ENCODE assay signal across 17 mouse cellular contexts in genomic region chr5:48277561-48277960, GRCm38 (mm10). TPM values are rescaled to one million over a fixed set of nuclear protein-coding genes. Genes with fewer than 3 reads are reported as not detected.
A peak's percentile ranks its signal among the peaks of the same experiment; 100 is the strongest.
DNase-seq lines count a peak whose midpoint lies in the region; ATAC-seq and TF ChIP-seq lines count a peak whose summit lies in the region.
"Had no signal": no experiment of that assay in that cellular context is flagged by ENCODE, and none has a peak within 500 bp of the region (broad histone marks: within the 10 kb centered on the region; RNA-seq: fewer than 3 reads in every experiment).

No protein-coding gene starts in this region.

- no peaks in the 10 kb centered on the region for H3K9me3 ChIP-seq in hindbrain, embryonic 14.5 days (ENCODE audit: control insufficient read depth, low read length)
- no peaks in the 10 kb centered on the region for H3K9me3 ChIP-seq in hindbrain, embryonic 12.5 days (replicated peaks)
- no peaks in the 10 kb centered on the region for H3K9me3 ChIP-seq in neural tube, embryonic 13.5 days
- H3K9me3 ChIP-seq in neural tube, embryonic 15.5 days (replicated peaks): no peaks in the 10 kb centered on the region
- H3K9me3 ChIP-seq: embryonic facial prominence, embryonic 12.5 days; heart, embryonic 12.5 days; intestine, embryonic 15.5 days had no signal

- H3K4me3 ChIP-seq in hindbrain, embryonic 14.5 days (replicated peaks; ENCODE audit: low read length): no peak overlapping the region
- no peak overlapping the region for H3K4me3 ChIP-seq in hindbrain, embryonic 12.5 days
- H3K4me3 ChIP-seq in neural tube, embryonic 13.5 days: no peak overlapping the region
- H3K4me3 ChIP-seq in neural tube, embryonic 15.5 days (replicated peaks): no peak overlapping the region
- H3K4me3 ChIP-seq: embryonic facial prominence, embryonic 12.5 days; heart, embryonic 12.5 days; intestine, embryonic 15.5 days had no signal

- no peak overlapping the region for H3K4me2 ChIP-seq in hindbrain, embryonic 14.5 days (replicated peaks)
- H3K4me2 ChIP-seq in hindbrain, embryonic 12.5 days (replicated peaks): no peak overlapping the region
- no peak overlapping the region for H3K4me2 ChIP-seq in neural tube, embryonic 13.5 days
- no peak overlapping the region for H3K4me2 ChIP-seq in neural tube, embryonic 15.5 days
- H3K4me2 ChIP-seq: embryonic facial prominence, embryonic 12.5 days; heart, embryonic 12.5 days; intestine, embryonic 15.5 days had no signal

- no peak for TF ChIP-seq CTCF in brain, embryonic 14.5 days (IDR thresholded peaks at IDR 0.05; ENCODE audit: borderline replicate concordance, extremely low read depth, insufficient read depth, insufficient read length)

- no peak overlapping the region for H3K27ac ChIP-seq in hindbrain, embryonic 14.5 days
- no peak overlapping the region for H3K27ac ChIP-seq in hindbrain, embryonic 12.5 days
- no peak overlapping the region for H3K27ac ChIP-seq in neural tube, embryonic 13.5 days (replicated peaks)
- H3K27ac ChIP-seq in neural tube, embryonic 15.5 days (replicated peaks): no peak overlapping the region
- H3K27ac ChIP-seq: embryonic facial prominence, embryonic 12.5 days; intestine, embryonic 15.5 days had no signal

- H3K27me3 ChIP-seq in hindbrain, embryonic 14.5 days (ENCODE audit: control insufficient read depth, insufficient read depth, low read length): no peaks in the 10 kb centered on the region
- no peaks in the 10 kb centered on the region for H3K27me3 ChIP-seq in hindbrain, embryonic 12.5 days
- no peaks in the 10 kb centered on the region for H3K27me3 ChIP-seq in neural tube, embryonic 13.5 days
- H3K27me3 ChIP-seq in neural tube, embryonic 15.5 days (replicated peaks): no peaks in the 10 kb centered on the region
- H3K27me3 ChIP-seq: CH12.LX; embryonic facial prominence, embryonic 12.5 days; heart, embryonic 12.5 days; intestine, embryonic 15.5 days had no signal

- no peak overlapping the region for H3K9ac ChIP-seq in hindbrain, embryonic 14.5 days
- no peak overlapping the region for H3K9ac ChIP-seq in hindbrain, embryonic 12.5 days
- no peak overlapping the region for H3K9ac ChIP-seq in neural tube, embryonic 13.5 days
- H3K9ac ChIP-seq in neural tube, embryonic 15.5 days (replicated peaks): no peak overlapping the region
- H3K9ac ChIP-seq: embryonic facial prominence, embryonic 12.5 days; forebrain, postnatal 0 days; heart, embryonic 12.5 days; intestine, embryonic 15.5 days had no signal

- 63% methylated on average over 4 of the region's 4 CpGs for WGBS in hindbrain, embryonic 14.5 days
- WGBS in hindbrain, embryonic 12.5 days: 84% methylated on average over 4 of the region's 4 CpGs
- 55% methylated on average over 4 of the region's 4 CpGs for WGBS in neural tube, embryonic 13.5 days
- 51% methylated on average over 4 of the region's 4 CpGs for WGBS in neural tube, embryonic 15.5 days

- TF ChIP-seq POLR2A in brain, embryonic 14.5 days (IDR thresholded peaks at IDR 0.05; ENCODE audit: borderline replicate concordance, extremely low read depth, insufficient read depth, insufficient read length, poor library complexity, severe bottlenecking): no peak

- no peaks in the 10 kb centered on the region for H3K4me1 ChIP-seq in hindbrain, embryonic 14.5 days (replicated peaks; ENCODE audit: control insufficient read depth, insufficient read depth, low read length)
- no peaks in the 10 kb centered on the region for H3K4me1 ChIP-seq in hindbrain, embryonic 12.5 days
- H3K4me1 ChIP-seq in neural tube, embryonic 13.5 days (replicated peaks): no peaks in the 10 kb centered on the region; the same call in 1 of the 2 replicates
- no peaks in the 10 kb centered on the region for H3K4me1 ChIP-seq in neural tube, embryonic 15.5 days
- H3K4me1 ChIP-seq: embryonic facial prominence, embryonic 12.5 days; heart, embryonic 12.5 days; intestine, embryonic 15.5 days had no signal

- peaks cover 12% of the 10 kb centered on the region; the same call in 1 of the 2 replicates for H3K36me3 ChIP-seq in hindbrain, embryonic 14.5 days (replicated peaks; ENCODE audit: control insufficient read depth, insufficient read depth)
- no peaks in the 10 kb centered on the region for H3K36me3 ChIP-seq in hindbrain, embryonic 12.5 days
- 0 out of 2 replicates have a peak, but pooled peaks cover 8% of the 10 kb centered on the region for H3K36me3 ChIP-seq in neural tube, embryonic 13.5 days
- H3K36me3 ChIP-seq in neural tube, embryonic 15.5 days: 0 out of 2 replicates have a peak, but pooled peaks cover 3% of the 10 kb centered on the region
- H3K36me3 ChIP-seq: embryonic facial prominence, embryonic 12.5 days; intestine, embryonic 15.5 days had no signal

- no peak for DNase-seq in hindbrain, embryonic 14.5 days (ENCODE audit: low spot score)
- peak; percentile 25 for DNase-seq in brain, embryonic 14.5 days (ENCODE audit: low read depth)
- DNase-seq in gastrocnemius, postnatal 14 days: no peak
- DNase-seq: adrenal gland, postnatal 14 days; cerebellum, adult 8-10 months; cerebellum, postnatal 14 days; forebrain, postnatal 0 days; gastrocnemius, postnatal 25 days had no signal

- intact Hi-C loops in gastrocnemius, postnatal 14 days (cut with DNase I; ENCODE audit: low total_unique reads): no loop called here

- ATAC-seq in hindbrain, embryonic 14.5 days (ENCODE audit: low FRiP score): peak; percentile 59; the same call in 1 of the 2 replicates
- ATAC-seq in hindbrain, embryonic 12.5 days (ENCODE audit: low FRiP score): no peak
- ATAC-seq in neural tube, embryonic 13.5 days (ENCODE audit: low read depth): 0 out of 2 replicates have a peak, but pooled peaks have one; percentile 16
- no peak for ATAC-seq in neural tube, embryonic 15.5 days (ENCODE audit: low FRiP score)
- ATAC-seq: activated CD4-positive, CD25-positive, alpha-beta regulatory T cell, adult 4 months; forebrain, postnatal 0 days; intestine, embryonic 15.5 days; Patski had no signal

RNA-seq across cellular contexts. Expression of gene 5730480H06Rik, which starts 50.2 kb away (rescaled TPM):
- 17.1 and 17.4 TPM in 2 replicates for polyA plus RNA-seq in hindbrain, embryonic 14.5 days (2014; fragmentation: Nextera tagmentation; extraction: Ambion mirVana)
- polyA plus RNA-seq in hindbrain, embryonic 12.5 days (2016; fragmentation: Nextera tagmentation; extraction: Ambion mirVana): 25.3 and 27.0 TPM in 2 replicates
- polyA plus RNA-seq in neural tube, embryonic 13.5 days (2015; fragmentation: Nextera tagmentation; extraction: Ambion mirVana): 18.8 and 20.5 TPM in 2 replicates
- polyA plus RNA-seq in neural tube, embryonic 15.5 days (2015; fragmentation: Nextera tagmentation; extraction: Ambion mirVana): 17.1 and 20.3 TPM in 2 replicates
- 20.1 and 22.2 TPM in 2 replicates for polyA plus RNA-seq in brain, embryonic 14.5 days (2012; rRNA removed)
- total RNA-seq in gastrocnemius, postnatal 14 days (2021): 1 to 10 TPM; 4.7 to 6.3 TPM

Comparison
In these comparisons a context has a peak if more than half of its experiments do, and no peak if none do; other contexts are left out.
1. ATAC-seq: peak in hindbrain, embryonic 14.5 days (single experiment) and neural tube, embryonic 13.5 days (single experiment); none in hindbrain, embryonic 12.5 days (single experiment) and neural tube, embryonic 15.5 days (single experiment).